Mouse (Mus musculus): Measurements from ENCODE around the gene Rdx.
"Not testable (repeated sequence)": the region's sequence is repeated elsewhere in the genome, so short reads cannot be mapped to it uniquely, and the experiment has no call there.

The Rdx gene

GRCm38 (mm10) chr9:52052221-52052620 lies 5.2 kb downstream of the Rdx start:
- no peak for DNase-seq (ENCODE audit: extremely low spot score)

GRCm38 (mm10) chr9:52055313-52055712 lies 8.3 kb downstream of the Rdx start:
- no peak for DNase-seq (ENCODE audit: extremely low spot score)

- DNase-seq (ENCODE audit: extremely low spot score) = no peak
Observed at GRCm38 (mm10) chr9:52059788-52060187, 12.8 kb downstream of the Rdx start.

GRCm38 (mm10) chr9:52070052-52070451 lies 23.1 kb downstream of the Rdx start:
- DNase-seq (ENCODE audit: extremely low spot score) = no peak

GRCm38 (mm10) chr9:52071352-52071751 lies 24.4 kb downstream of the Rdx start:
- not testable (repeated sequence) for DNase-seq (ENCODE audit: extremely low spot score)

GRCm38 (mm10) chr9:52072202-52072601 lies 25.2 kb downstream of the Rdx start:
- DNase-seq (ENCODE audit: extremely low spot score) = no peak

GRCm38 (mm10) chr9:52076089-52076488 lies 29.1 kb downstream of the Rdx start:
- DNase-seq (ENCODE audit: extremely low spot score) = no peak

GRCm38 (mm10) chr9:52077692-52078091 lies 30.7 kb downstream of the Rdx start:
- no peak for DNase-seq (ENCODE audit: extremely low spot score)

GRCm38 (mm10) chr9:52081979-52082378 lies 35.0 kb downstream of the Rdx start:
- DNase-seq (ENCODE audit: extremely low spot score) = no peak

- no peak for DNase-seq (ENCODE audit: extremely low spot score)
Observed at GRCm38 (mm10) chr9:52082414-52082813, 35.4 kb downstream of the Rdx start.

GRCm38 (mm10) chr9:52091752-52092151 lies 44.8 kb downstream of the Rdx start:
- no peak for DNase-seq (ENCODE audit: extremely low spot score)

GRCm38 (mm10) chr9:52092311-52092710 lies 45.3 kb downstream of the Rdx start:
- no peak for DNase-seq (ENCODE audit: extremely low spot score)

- DNase-seq (ENCODE audit: extremely low spot score) = no peak
Observed at GRCm38 (mm10) chr9:52093108-52093507, 46.1 kb downstream of the Rdx start.

GRCm38 (mm10) chr9:52094016-52094415 lies 47.0 kb downstream of the Rdx start:
- no peak for DNase-seq (ENCODE audit: extremely low spot score)

GRCm38 (mm10) chr9:52094471-52094980 lies 47.6 kb downstream of the Rdx start:
- no peak for DNase-seq (ENCODE audit: extremely low spot score)

- DNase-seq (ENCODE audit: extremely low spot score) = no peak
Observed at GRCm38 (mm10) chr9:52095666-52096065, 48.7 kb downstream of the Rdx start.

- DNase-seq (ENCODE audit: extremely low spot score) = no peak
Observed at GRCm38 (mm10) chr9:52097386-52097785, 50.4 kb downstream of the Rdx start.

- DNase-seq (ENCODE audit: extremely low spot score) = peak; percentile 82
Observed at GRCm38 (mm10) chr9:52098600-52098999, 51.6 kb downstream of the Rdx start.

- no peak for DNase-seq (ENCODE audit: extremely low spot score)
Observed at GRCm38 (mm10) chr9:52100426-52100825, 53.5 kb downstream of the Rdx start.

- DNase-seq (ENCODE audit: extremely low spot score) = no peak
Observed at GRCm38 (mm10) chr9:52102060-52102844, 55.3 kb downstream of the Rdx start.

- DNase-seq (ENCODE audit: extremely low spot score) = no peak
Observed at GRCm38 (mm10) chr9:52103448-52104224, 56.7 kb downstream of the Rdx start.

GRCm38 (mm10) chr9:52104225-52104615 lies 57.2 kb downstream of the Rdx start:
- no peak for DNase-seq (ENCODE audit: extremely low spot score)

GRCm38 (mm10) chr9:52105423-52105822 lies 58.5 kb downstream of the Rdx start:
- no peak for DNase-seq (ENCODE audit: extremely low spot score)
